Mouse (Mus musculus): Measurements from ENCODE around the gene Gm12887.

Gm12887 gene

GRCm38 (mm10) chr4:121622003-121622402 lies at the start of gene Gm12887:
Gene Gm12887 (minus strand): TSS chr4:121622103.
- DNase-seq: no peak

- DNase-seq: no peak
These were observed 35.1 kb upstream of the Gm12887 start for GRCm38 (mm10) chr4:121657040-121657439.
